Comparison of ENCODE assay signal across 12 mouse cellular contexts in genomic region chr3:89187690-89188477, GRCm38 (mm10). TPM values are rescaled to one million over a fixed set of nuclear protein-coding genes. Genes with fewer than 3 reads are reported as not detected.
A peak's percentile ranks its signal among the peaks of the same experiment; 100 is the strongest.
DNase-seq lines count a peak whose midpoint lies in the region; ATAC-seq and TF ChIP-seq lines count a peak whose summit lies in the region.
"Had no signal": no experiment of that assay in that cellular context is flagged by ENCODE, and none has a peak within 500 bp of the region (broad histone marks: within the 10 kb centered on the region; RNA-seq: fewer than 3 reads in every experiment).

No protein-coding gene starts in this region.

- DNase-seq in heart, postnatal 0 days (ENCODE audit: low spot score): no peak
- no peak for DNase-seq in heart, postnatal 14 days
- DNase-seq in spleen, adult 2 months (ENCODE audit: low read depth in 1 of 2, low spot score in 2 of 2): peak in 1 of 2 experiments; percentile 47
- no peak for DNase-seq in spleen, postnatal 4 days (ENCODE audit: low spot score in 2 of 2)
- DNase-seq in thymus, postnatal 25 days: peak; percentile 74
- DNase-seq in lung, adult 2 months: no peak
- DNase-seq: adrenal gland, adult 8-10 months; cerebellum, adult 11-12 months; kidney, adult 9 months had no signal

- 75% methylated on average over 18 of the region's 18 CpGs for WGBS in heart, postnatal 0 days
- 31% methylated on average over 18 of the region's 18 CpGs for WGBS in spleen, adult 2 months
- WGBS in lung, adult 2 months: 81% methylated on average over 18 of the region's 18 CpGs

- ATAC-seq in heart, postnatal 0 days (ENCODE audit: insufficient read depth, low read depth): no peak
- peak; percentile 56 for ATAC-seq in inflammation-experienced regulatory T-cells, adult 6 months
- no peak for ATAC-seq in megakaryocyte-erythroid progenitor cell, adult 5-6 weeks (replicated peaks; ENCODE audit: low FRiP score, low TSS enrichment, poor library complexity, severe bottlenecking)

- peak overlapping the region; percentile 1; the same call in 1 of the 2 replicates for H3K4me3 ChIP-seq in heart, postnatal 0 days (ENCODE audit: low read depth, low read length)
- H3K4me3 ChIP-seq in spleen, adult 2 months (ENCODE audit: extremely low read depth, insufficient read depth, insufficient read length): peak overlapping the region; percentile 61
- no peak overlapping the region for H3K4me3 ChIP-seq in lung, adult 2 months (replicated peaks; ENCODE audit: extremely low read depth, low read depth, low read length)

- TF ChIP-seq CTCF in heart, postnatal 0 days (IDR thresholded peaks at IDR 0.05; ENCODE audit: low read depth): no peak
- TF ChIP-seq CTCF in spleen, adult 2 months (IDR thresholded peaks at IDR 0.05; ENCODE audit: extremely low read depth, insufficient read depth, insufficient read length, insufficient replicate concordance): no peak
- no peak for TF ChIP-seq CTCF in lung, adult 2 months (IDR thresholded peaks at IDR 0.05; ENCODE audit: insufficient read depth, low read length)

- peaks cover 8% of the 10 kb centered on the region; the same call in 1 of the 2 replicates for H3K4me1 ChIP-seq in heart, postnatal 0 days (ENCODE audit: control insufficient read depth, insufficient read depth)
- peaks cover 37% of the 10 kb centered on the region for H3K4me1 ChIP-seq in spleen, adult 2 months (ENCODE audit: control insufficient read depth, insufficient read depth, insufficient read length)
- 0 out of 2 replicates have a peak, but pooled peaks cover 4% of the 10 kb centered on the region for H3K4me1 ChIP-seq in lung, adult 2 months (ENCODE audit: control insufficient read depth, insufficient read depth, low read length)

- H3K27me3 ChIP-seq in heart, postnatal 0 days (ENCODE audit: control insufficient read depth, insufficient read depth, low read length): no peaks in the 10 kb centered on the region
- H3K27me3 ChIP-seq in spleen, adult 2 months (ENCODE audit: control insufficient read depth, insufficient read depth, low read length): no peaks in the 10 kb centered on the region

- H3K9me3 ChIP-seq in heart, postnatal 0 days (replicated peaks; ENCODE audit: control insufficient read depth, low read length): no peaks in the 10 kb centered on the region

- peak overlapping the region; percentile 32; the same call in 1 of the 2 replicates for H3K4me2 ChIP-seq in heart, postnatal 0 days (ENCODE audit: low read depth, low read length)
- H3K4me2 ChIP-seq: heart, embryonic 11.5 days had no signal

- TF ChIP-seq EP300 in heart, postnatal 0 days (IDR thresholded peaks at IDR 0.05; ENCODE audit: low read depth): no peak

- no peak overlapping the region; the same call in 1 of the 2 replicates for H3K9ac ChIP-seq in heart, postnatal 0 days (replicated peaks; ENCODE audit: low read depth, low read length)

- TF ChIP-seq POLR2A in spleen, adult 2 months (IDR thresholded peaks at IDR 0.05; ENCODE audit: low read depth, low read length): no peak
- TF ChIP-seq POLR2A in lung, adult 2 months (IDR thresholded peaks at IDR 0.05; ENCODE audit: borderline replicate concordance, extremely low read depth, low read depth, low read length): no peak

- intact Hi-C loops in heart, postnatal 14 days (cut with DNase I): no loop called here

- H3K27ac ChIP-seq in heart, postnatal 0 days (ENCODE audit: low read depth): peak overlapping the region; percentile 13; the same call in 1 of the 2 replicates
- H3K27ac ChIP-seq in spleen, adult 2 months (ENCODE audit: insufficient read depth, low read length): peak overlapping the region; percentile 87

- H3K36me3 ChIP-seq in heart, postnatal 0 days (replicated peaks; ENCODE audit: control insufficient read depth, insufficient read depth, low read length): no peaks in the 10 kb centered on the region
- no peaks in the 10 kb centered on the region for H3K36me3 ChIP-seq in spleen, adult 2 months (ENCODE audit: control insufficient read depth, insufficient read depth, low read length)

RNA-seq across cellular contexts. Expression of gene Fam189b, which starts 4.9 kb away (rescaled TPM):
- total RNA-seq in heart, postnatal 0 days (2014; rRNA removed; ENCODE audit: low replicate concordance): 2.1 and 2.2 TPM in 2 replicates
- 5.6 and 5.7 TPM in 2 replicates for polyA plus RNA-seq in heart, postnatal 0 days (2015; fragmentation: Nextera tagmentation; extraction: Ambion mirVana)
- 1 to 10 TPM; 7.1 to 7.6 TPM for total RNA-seq in heart, postnatal 14 days (2021)
- polyA plus RNA-seq in spleen, adult 2 months (2012; rRNA removed): 104 and 115 TPM in 2 replicates
- 100 to 1,000 TPM; 132 to 223 (median 213) TPM for polyA plus RNA-seq in inflammation-experienced regulatory T-cells, adult 6 months (2017; shearing (Covaris generic))
- 28.1 and 39.1 TPM in 2 replicates for total RNA-seq in megakaryocyte-erythroid progenitor cell, adult 5-6 weeks (2014; fragmentation: Nextera tagmentation)
- 6.9 and 13.7 TPM in 2 replicates for total RNA-seq in megakaryocyte-erythroid progenitor cell, adult 5-6 weeks (2017)
- 36.7 and 39.0 TPM in 2 replicates for polyA plus RNA-seq in lung, adult 2 months (2012; rRNA removed)

RNA-seq across cellular contexts. Expression of gene Scamp3, which starts 10.6 kb away (rescaled TPM):
- 54.4 and 60.7 TPM in 2 replicates for total RNA-seq in heart, postnatal 0 days (2014; rRNA removed; ENCODE audit: low replicate concordance)
- polyA plus RNA-seq in heart, postnatal 0 days (2015; fragmentation: Nextera tagmentation; extraction: Ambion mirVana): 65.9 and 70.3 TPM in 2 replicates
- total RNA-seq in heart, postnatal 14 days (2021): 10 to 100 TPM; 47.2 to 48.7 TPM
- polyA plus RNA-seq in spleen, adult 2 months (2012; rRNA removed): 120 and 134 TPM in 2 replicates
- polyA plus RNA-seq in inflammation-experienced regulatory T-cells, adult 6 months (2017; shearing (Covaris generic)): 100 to 1,000 TPM; 168 to 216 (median 185) TPM
- 86.7 and 129 TPM in 2 replicates for total RNA-seq in megakaryocyte-erythroid progenitor cell, adult 5-6 weeks (2014; fragmentation: Nextera tagmentation)
- total RNA-seq in megakaryocyte-erythroid progenitor cell, adult 5-6 weeks (2017): 32.8 and 34.8 TPM in 2 replicates
- 123 and 127 TPM in 2 replicates for polyA plus RNA-seq in lung, adult 2 months (2012; rRNA removed)

RNA-seq across cellular contexts. Expression of gene Gba, which starts 14.8 kb away (rescaled TPM):
- total RNA-seq in heart, postnatal 0 days (2014; rRNA removed; ENCODE audit: low replicate concordance): 36.2 and 36.4 TPM in 2 replicates
- 20.1 and 20.8 TPM in 2 replicates for polyA plus RNA-seq in heart, postnatal 0 days (2015; fragmentation: Nextera tagmentation; extraction: Ambion mirVana)
- 10 to 100 TPM; 22.1 to 23.9 TPM for total RNA-seq in heart, postnatal 14 days (2021)
- 59.6 and 66.6 TPM in 2 replicates for polyA plus RNA-seq in spleen, adult 2 months (2012; rRNA removed)
- polyA plus RNA-seq in inflammation-experienced regulatory T-cells, adult 6 months (2017; shearing (Covaris generic)): 10 to 100 TPM; 63.7 to 86.1 (median 85.1) TPM
- 39.6 and 41.4 TPM in 2 replicates for total RNA-seq in megakaryocyte-erythroid progenitor cell, adult 5-6 weeks (2014; fragmentation: Nextera tagmentation)
- 36.5 and 44.3 TPM in 2 replicates for total RNA-seq in megakaryocyte-erythroid progenitor cell, adult 5-6 weeks (2017)
- polyA plus RNA-seq in lung, adult 2 months (2012; rRNA removed): 56.4 and 94.2 TPM in 2 replicates

RNA-seq across cellular contexts. Expression of gene Clk2, which starts 23.3 kb away (rescaled TPM):
- total RNA-seq in heart, postnatal 0 days (2014; rRNA removed; ENCODE audit: low replicate concordance): 22.7 and 24.7 TPM in 2 replicates
- 8.2 and 8.5 TPM in 2 replicates for polyA plus RNA-seq in heart, postnatal 0 days (2015; fragmentation: Nextera tagmentation; extraction: Ambion mirVana)
- total RNA-seq in heart, postnatal 14 days (2021): 10 to 100 TPM; 23.3 to 23.6 TPM
- polyA plus RNA-seq in spleen, adult 2 months (2012; rRNA removed): 66.6 and 72.2 TPM in 2 replicates
- polyA plus RNA-seq in inflammation-experienced regulatory T-cells, adult 6 months (2017; shearing (Covaris generic)): 10 to 100 TPM; 12.5 to 29.0 (median 24.7) TPM
- total RNA-seq in megakaryocyte-erythroid progenitor cell, adult 5-6 weeks (2014; fragmentation: Nextera tagmentation): 72.3 and 88.0 TPM in 2 replicates
- total RNA-seq in megakaryocyte-erythroid progenitor cell, adult 5-6 weeks (2017): 46.6 and 69.3 TPM in 2 replicates
- polyA plus RNA-seq in lung, adult 2 months (2012; rRNA removed): 55.4 and 67.8 TPM in 2 replicates

RNA-seq across cellular contexts. Expression of gene Thbs3, which starts 27.1 kb away (rescaled TPM):
- 21.4 and 26.4 TPM in 2 replicates for total RNA-seq in heart, postnatal 0 days (2014; rRNA removed; ENCODE audit: low replicate concordance)
- polyA plus RNA-seq in heart, postnatal 0 days (2015; fragmentation: Nextera tagmentation; extraction: Ambion mirVana): 16.4 and 17.4 TPM in 2 replicates
- total RNA-seq in heart, postnatal 14 days (2021): 10 to 100 TPM; 12.7 to 17.1 TPM
- 2.9 and 3.4 TPM in 2 replicates for polyA plus RNA-seq in spleen, adult 2 months (2012; rRNA removed)
- 1 to 10 TPM in 2 of 3 experiments, under 1 TPM in 1; 0.48 to 3.3 (median 2.7) TPM for polyA plus RNA-seq in inflammation-experienced regulatory T-cells, adult 6 months (2017; shearing (Covaris generic))
- total RNA-seq in megakaryocyte-erythroid progenitor cell, adult 5-6 weeks (2014; fragmentation: Nextera tagmentation): 4.0 TPM in 1 of 2 replicates, not detected in the other
- total RNA-seq in megakaryocyte-erythroid progenitor cell, adult 5-6 weeks (2017): 0.57 and 1.7 TPM in 2 replicates
- 134 and 139 TPM in 2 replicates for polyA plus RNA-seq in lung, adult 2 months (2012; rRNA removed)
